ENCODE assay signal across 8 mouse cellular contexts in genomic region chr3:89202253-89203141, GRCm38 (mm10). TPM values are rescaled to one million over a fixed set of nuclear protein-coding genes. Genes with fewer than 3 reads are reported as not detected.
DNase-seq lines count a peak whose midpoint lies in the region; ATAC-seq lines count a peak whose summit lies in the region.

TSS of gene Gba (plus strand) at chr3:89202928.

- H3K27ac ChIP-seq in hindbrain, embryonic 11.5 days (ENCODE audit: low read depth, low read length), result 0 out of 2 replicates have a peak within 1 kb of the TSS, but pooled peaks have one; percentile 33

- DNase-seq in Muller cell, postnatal 12 days (ENCODE audit: inconsistent ontology term), result peak; percentile 90
- DNase-seq in cerebellum, adult 9-10 months, result peak; percentile 90
- peak; percentile 96 for DNase-seq in hindbrain, embryonic 11.5 days (ENCODE audit: low spot score)
- DNase-seq in layer of hippocampus, postnatal 10 days (ENCODE audit: low spot score in 2 of 2), result peak; percentile 89
- peak; percentile 90 for DNase-seq in lung, postnatal 10 days
- peak; percentile 78 for DNase-seq in ovary, postnatal 36 days (ENCODE audit: low spot score)
- DNase-seq in thymus, postnatal 25 days, result peak; percentile 89

- no peaks in the 10 kb centered on the region for H3K27me3 ChIP-seq in hindbrain, embryonic 11.5 days (ENCODE audit: control insufficient read depth, insufficient read depth, low read length)

- ATAC-seq in frontal cortex, adult (ENCODE audit: low TSS enrichment), result peak; percentile 91
- peak; percentile 84 for ATAC-seq in hindbrain, embryonic 11.5 days (ENCODE audit: low FRiP score)

- peak within 1 kb of the TSS; percentile 46 for H3K9ac ChIP-seq in hindbrain, embryonic 11.5 days (ENCODE audit: low read depth, low read length)

- WGBS in hindbrain, embryonic 11.5 days, result 29% methylated on average over 13 of the region's 13 CpGs

- H3K4me3 ChIP-seq in hindbrain, embryonic 11.5 days (ENCODE audit: low read depth, low read length), result peak within 1 kb of the TSS; percentile 39

- H3K4me2 ChIP-seq in hindbrain, embryonic 11.5 days (replicated peaks; ENCODE audit: low read depth, low read length), result peak within 1 kb of the TSS; percentile 43

- peaks cover 7% of the 10 kb centered on the region; the same call in 1 of the 2 replicates for H3K36me3 ChIP-seq in hindbrain, embryonic 11.5 days (ENCODE audit: control insufficient read depth, insufficient read depth, low read length)

- H3K4me1 ChIP-seq in hindbrain, embryonic 11.5 days (replicated peaks; ENCODE audit: control insufficient read depth, insufficient read depth, low read length), result peaks cover 2% of the 10 kb centered on the region; the same call in 1 of the 2 replicates

- H3K9me3 ChIP-seq in hindbrain, embryonic 11.5 days (ENCODE audit: control insufficient read depth, low read length), result no peaks in the 10 kb centered on the region

RNA-seq across cellular contexts. Expression of gene Gba, which starts in this region (rescaled TPM):
- 43.7 and 47.3 TPM in 2 replicates for polyA plus RNA-seq in hindbrain, embryonic 11.5 days (2014; fragmentation: Nextera tagmentation; extraction: Ambion mirVana)
- 10 to 100 TPM; 57.9 to 58.7 TPM for total RNA-seq in layer of hippocampus, postnatal 10 days (2021)

Comparison
In these comparisons a context has a peak if more than half of its experiments do, and no peak if none do; other contexts are left out.
1. Peak in every context shown above with its lines: DNase-seq, ATAC-seq, H3K4me3 ChIP-seq and H3K27ac ChIP-seq.